Mouse (Mus musculus) frontal cortex, postnatal 25 days (tissue): ENCODE measurements at regions not wholly inside any gene's neighbourhood (a gene's known extent, or its start where the extent isn't known, plus 50 kb on each side); places are given as distances from the start of the nearest gene placed in this dataset.

ENCODE experiments used
- DNase-seq, 2 experiments: peaks; one replicate each; pipeline ENCODE4 v3.0.0; 2022; ENCODE audit warnings: low spot score in 2 of 2

DNA sequence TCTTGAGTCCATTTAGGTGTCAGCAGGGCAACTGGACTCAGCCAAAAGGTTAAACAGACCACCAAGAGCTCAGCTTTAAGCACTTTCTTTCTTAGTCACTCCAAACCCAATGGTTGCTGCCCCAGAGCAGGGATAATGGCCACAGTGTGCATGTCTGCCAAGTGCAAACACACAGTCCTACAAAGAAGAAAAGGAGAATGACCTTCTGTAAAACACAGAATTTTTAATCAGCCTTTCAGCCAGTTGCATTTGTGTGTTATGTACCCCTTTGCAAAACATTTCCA lies 72.9 kb upstream of the Tle4 start:
- DNase-seq, result no peak

DNA sequence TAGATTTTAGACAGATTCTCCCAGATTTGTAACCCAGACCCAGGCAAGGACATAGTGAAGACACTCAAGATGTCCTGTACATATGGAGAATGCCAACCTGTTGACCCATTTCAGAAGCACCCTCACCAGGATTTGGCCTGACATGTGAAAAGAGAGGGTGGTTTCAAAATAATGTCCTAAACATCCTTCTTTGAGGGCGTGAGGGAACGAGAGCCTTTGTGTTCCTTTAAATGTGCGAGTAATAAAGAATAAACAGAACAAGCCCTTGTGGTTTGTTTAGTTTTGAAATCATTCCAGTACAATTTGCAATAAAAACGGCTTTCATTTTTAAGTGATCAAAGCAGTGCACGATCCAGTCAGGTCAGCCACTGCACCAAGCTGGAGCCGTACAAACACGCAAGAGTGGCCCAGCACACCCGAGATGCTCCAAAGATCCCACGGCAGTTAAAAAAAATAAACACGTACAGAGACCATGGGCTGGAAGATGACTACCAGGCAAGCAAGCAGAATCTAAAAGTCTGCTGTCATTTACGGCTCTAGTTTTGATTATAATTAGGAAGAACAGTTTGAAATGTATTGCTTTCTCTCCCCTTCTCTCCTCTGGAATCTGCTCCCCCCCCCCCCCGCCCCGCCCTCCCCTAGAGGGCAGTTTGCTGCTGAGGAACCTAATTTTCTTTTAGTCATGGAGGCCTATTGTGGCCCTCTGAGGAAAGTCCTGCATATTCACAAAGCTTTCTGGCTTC lies 72.4 kb upstream of the Tle4 start:
- no peak for DNase-seq

DNA sequence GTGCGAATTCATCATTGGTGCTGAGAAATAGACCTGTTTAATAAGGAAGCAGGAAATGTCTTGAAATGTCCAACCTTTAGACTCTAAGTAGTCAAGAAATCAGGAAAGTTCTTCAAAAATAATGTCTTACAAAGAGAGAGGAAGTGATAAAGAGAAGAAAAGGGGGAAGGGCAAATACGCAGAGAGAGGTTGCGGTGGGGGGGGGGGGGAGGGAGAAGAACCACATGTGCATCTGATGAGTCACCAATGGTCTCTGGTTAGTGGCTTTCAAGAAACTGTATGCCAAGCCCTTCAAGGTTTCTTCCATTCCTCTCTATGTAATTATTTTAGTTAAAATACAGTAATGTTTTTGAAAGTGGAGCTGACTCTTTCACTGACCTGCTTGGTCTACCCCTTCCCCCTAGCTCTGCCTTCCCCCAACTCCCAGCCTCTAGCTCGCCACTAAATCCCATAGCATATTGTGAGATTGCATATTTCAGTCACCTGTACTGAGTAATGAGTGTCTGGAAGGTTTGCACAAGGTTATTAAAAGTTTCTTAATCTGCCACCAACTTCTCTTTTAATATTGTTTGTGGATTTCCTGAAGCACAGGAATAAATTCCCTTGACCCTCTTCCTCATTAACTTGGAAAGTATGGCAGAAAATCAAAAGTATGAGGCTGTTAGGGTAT lies 70.8 kb upstream of the Tle4 start:
- no peak for DNase-seq

DNA sequence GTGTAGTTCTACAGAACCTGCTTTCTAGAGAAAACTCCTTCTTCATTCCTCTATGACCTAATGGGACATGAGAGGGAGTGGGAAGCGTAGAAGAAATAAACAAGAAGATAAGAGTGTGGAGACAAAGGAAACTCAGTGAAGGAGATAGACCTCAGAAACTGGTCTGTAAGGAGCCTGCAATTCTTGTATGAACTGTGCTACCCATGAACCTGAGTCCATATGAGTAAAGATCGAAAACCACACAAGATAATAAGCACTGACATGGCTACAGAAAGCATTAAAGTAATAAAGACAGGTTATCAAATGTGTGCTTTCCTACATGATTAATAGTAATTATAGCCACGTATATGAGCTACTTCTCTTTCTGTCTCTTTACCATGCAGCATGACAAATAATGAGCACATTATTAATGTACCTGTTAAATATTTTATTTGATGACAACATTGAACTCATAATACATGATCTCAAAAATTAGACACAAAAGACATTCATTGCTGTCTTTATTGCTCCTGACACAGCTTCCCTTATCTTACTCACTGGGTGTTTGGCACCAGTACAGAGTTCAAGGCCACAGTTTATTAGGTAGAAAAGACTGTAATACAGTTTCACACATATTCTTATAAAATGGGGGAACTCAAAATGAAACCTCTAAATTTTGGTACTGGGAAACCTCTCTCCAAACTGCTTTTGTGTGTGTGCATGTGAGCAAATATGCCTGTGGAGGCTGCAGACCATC lies 67.0 kb upstream of the Tle4 start:
- no peak for DNase-seq

DNA sequence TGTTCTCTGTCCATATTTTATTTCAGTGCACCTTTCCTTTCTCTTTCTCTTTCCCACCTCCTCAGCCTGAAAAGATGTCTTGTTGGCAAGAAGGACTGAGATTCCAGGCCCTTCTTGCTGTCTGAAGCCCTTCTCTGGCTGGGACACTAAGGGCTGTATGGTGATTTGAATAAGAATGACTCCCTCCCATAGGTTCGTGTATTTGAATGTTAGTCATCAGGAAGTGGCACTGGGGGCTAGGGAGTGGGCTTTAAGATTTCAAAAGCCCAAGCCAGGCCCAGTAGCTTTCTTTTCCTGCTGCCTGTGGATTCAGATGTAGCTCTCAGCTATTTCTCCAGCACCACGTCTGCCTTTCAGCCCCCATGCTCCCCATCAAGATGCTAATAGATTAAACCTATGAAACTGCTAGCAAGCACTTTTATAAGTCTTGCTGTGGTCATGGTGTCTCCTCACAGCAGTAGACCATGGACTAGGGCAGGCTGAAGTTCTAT lies 66.3 kb upstream of the Tle4 start:
- no peak for DNase-seq

DNA sequence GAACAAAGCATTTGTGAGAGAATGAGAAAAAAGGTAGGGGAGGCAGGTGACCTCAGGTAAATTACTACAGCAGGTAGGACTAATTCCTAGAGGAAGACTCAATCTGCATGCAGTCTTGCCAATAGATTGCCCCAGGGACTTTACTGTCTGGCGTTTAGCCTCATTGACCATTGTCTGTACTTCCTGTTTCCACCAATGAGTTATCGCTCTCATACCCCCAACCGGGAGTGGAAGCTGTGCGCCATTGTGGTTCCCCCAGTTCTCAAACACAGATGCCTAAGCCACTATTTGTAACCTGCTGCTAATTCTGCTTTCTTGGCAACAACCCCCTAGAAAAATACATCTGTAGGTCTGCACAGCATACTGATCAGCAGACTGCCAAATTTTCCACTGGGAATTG lies 65.5 kb upstream of the Tle4 start:
- no peak for DNase-seq

DNA sequence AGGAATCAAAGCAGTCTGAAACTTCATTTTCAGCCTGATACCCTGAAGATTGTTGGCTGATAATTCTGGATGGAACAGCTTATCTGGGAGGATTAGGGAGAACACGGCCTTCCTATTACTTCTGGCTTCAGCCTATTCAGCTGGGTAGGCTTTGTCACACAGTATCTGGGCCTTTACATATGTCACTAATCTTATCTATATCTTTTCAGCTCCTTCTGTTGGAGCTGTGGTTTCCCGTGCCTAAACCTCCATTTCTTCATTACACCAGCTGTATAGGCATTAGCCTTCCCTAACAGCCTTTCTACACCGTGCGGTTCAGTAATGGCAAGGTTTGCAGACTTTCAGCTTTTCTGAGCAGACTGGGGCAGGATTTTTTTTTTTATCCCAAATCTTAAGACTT lies 61.9 kb upstream of the Tle4 start:
- no peak for DNase-seq

DNA sequence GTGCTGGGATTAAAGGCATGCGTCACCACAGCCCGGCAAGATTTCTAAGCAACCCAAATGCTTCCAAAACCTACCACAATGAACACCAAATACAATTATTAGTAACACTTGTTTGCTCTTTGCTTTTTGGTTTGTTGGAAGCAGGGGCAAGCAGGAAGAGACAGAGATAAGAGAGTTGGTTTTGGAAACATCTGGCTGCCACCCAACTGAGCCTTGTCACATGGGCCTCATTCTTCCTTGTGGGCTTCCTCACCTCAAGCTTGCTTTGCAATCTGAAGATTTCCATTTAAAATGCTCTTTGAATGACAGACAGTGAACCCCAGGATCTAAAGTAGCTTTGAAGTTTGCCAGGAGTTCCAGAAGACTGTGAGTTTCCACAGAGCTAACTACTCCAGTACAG lies 60.6 kb upstream of the Tle4 start:
- DNase-seq, result no peak

DNA sequence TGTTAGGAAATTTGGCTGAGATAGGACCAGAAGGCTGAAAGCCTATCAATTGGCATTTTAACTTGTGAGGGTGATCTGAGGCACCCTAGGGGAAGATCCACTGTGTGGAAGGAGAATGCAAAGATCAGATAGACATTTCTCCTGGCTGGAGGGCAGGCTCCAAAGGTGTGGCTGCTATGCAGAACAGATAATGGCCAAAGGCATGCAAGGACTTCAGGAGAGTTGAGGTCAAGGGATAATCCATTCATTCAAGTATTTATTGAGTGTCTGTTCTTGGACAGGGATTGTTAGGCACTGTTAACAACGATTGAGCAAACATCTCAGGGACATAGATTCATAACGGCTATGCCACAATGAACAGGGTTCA lies 58.2 kb upstream of the Tle4 start:
- no peak for DNase-seq

DNA sequence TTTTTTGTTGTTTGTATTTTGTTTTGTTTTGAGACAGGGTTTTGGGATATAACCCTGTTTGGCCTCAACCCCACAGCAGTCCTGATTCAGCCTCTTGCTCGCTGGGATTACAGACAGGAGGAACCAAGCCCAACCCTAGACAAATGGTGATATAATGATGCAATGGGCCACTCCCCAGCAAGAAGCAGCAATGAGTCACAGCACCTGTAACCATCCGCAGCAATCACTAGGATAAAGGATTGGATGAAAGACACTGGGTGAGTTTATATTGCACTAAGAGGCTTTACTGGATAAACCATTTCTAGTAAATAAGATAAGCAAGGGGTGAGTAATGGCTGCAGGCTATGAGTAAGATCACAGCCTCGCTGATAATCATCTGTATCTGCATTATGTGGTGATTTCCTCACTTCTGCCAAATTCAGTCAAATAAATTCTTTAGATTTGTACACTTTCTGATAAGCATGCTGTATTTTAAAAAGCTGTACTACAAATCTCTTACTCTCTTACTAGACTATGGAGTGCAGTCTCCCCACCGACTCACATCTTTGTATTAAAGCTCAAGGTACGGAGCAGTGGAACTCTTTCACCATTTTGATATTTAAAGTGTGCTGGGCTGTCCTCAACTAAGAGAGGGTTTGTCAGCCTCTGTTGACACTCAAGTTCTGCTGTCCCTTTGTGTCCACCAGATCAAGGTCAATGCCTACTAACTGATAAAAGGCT lies 57.6 kb upstream of the Tle4 start:
- DNase-seq, result no peak
